Mouse (Mus musculus) lung, postnatal 0 days (tissue): ENCODE measurements around the gene Tmem82.

Experiments used
- CTCF ChIP-seq: IDR thresholded peaks from 2 replicates; pipeline ENCODE4 v1.5.1; 2016; ENCODE audit warnings: antibody characterized with exemption, mild to moderate bottlenecking
- EP300 ChIP-seq: IDR thresholded peaks from 2 replicates; pipeline ENCODE4 v1.6.1; 2016; ENCODE audit warnings: antibody characterized with exemption, mild to moderate bottlenecking, control low read depth

- no peak for TF ChIP-seq EP300
- TF ChIP-seq CTCF = no peak
Observed at GRCm38 (mm10) chr4:141635991-141636390, 17.6 kb upstream of the Tmem82 start.
